Mouse (Mus musculus): ENCODE data around the gene Zfp354c. TPM values are rescaled to one million over a fixed set of nuclear protein-coding genes. Genes with fewer than 3 reads are reported as not detected.

Gene Zfp354c
- polyA plus RNA-seq, 2 experiments from 2014 or later = 0.79 to 3.2 TPM

Other genes with a start within 250 kb of the Zfp354c start
- not detected for gene Adamts2, start 225.6 kb downstream of the Zfp354c start, polyA plus RNA-seq (2017; shearing (Covaris generic))
- not detected for gene Zfp879, start 13.8 kb upstream of the Zfp354c start, polyA plus RNA-seq (2017; shearing (Covaris generic))
- not detected for gene Grm6, start 23.0 kb upstream of the Zfp354c start, polyA plus RNA-seq (2017; shearing (Covaris generic))
- not detected for gene Zfp454, start 59.9 kb upstream of the Zfp354c start, polyA plus RNA-seq (2017; shearing (Covaris generic))
- not detected for gene Zfp2, start 88.4 kb upstream of the Zfp354c start, polyA plus RNA-seq (2017; shearing (Covaris generic))
- gene Zfp354b, start 103.9 kb upstream of the Zfp354c start, polyA plus RNA-seq (2017; shearing (Covaris generic)) = not detected
- gene 4933414I15Rik, start 116.0 kb upstream of the Zfp354c start, polyA plus RNA-seq (2017; shearing (Covaris generic)) = not detected
- not detected for gene Prop1, start 126.0 kb upstream of the Zfp354c start, polyA plus RNA-seq (2017; shearing (Covaris generic))
- not detected for gene Olfr1378, start 138.8 kb upstream of the Zfp354c start, polyA plus RNA-seq (2017; shearing (Covaris generic))
- gene Olfr1377, start 154.2 kb upstream of the Zfp354c start, polyA plus RNA-seq (2017; shearing (Covaris generic)) = not detected
- gene Olfr51, start 175.9 kb upstream of the Zfp354c start, polyA plus RNA-seq (2017; shearing (Covaris generic)) = not detected
- gene Olfr54, start 186.5 kb upstream of the Zfp354c start, polyA plus RNA-seq (2017; shearing (Covaris generic)) = under 1 TPM in 1 of 2 experiments, not detected in 1; 0.20 TPM
- gene Olfr1375, start 220.4 kb upstream of the Zfp354c start, polyA plus RNA-seq (2017; shearing (Covaris generic)) = not detected
- not detected for gene Zfp354a, start 231.5 kb upstream of the Zfp354c start, polyA plus RNA-seq (2017; shearing (Covaris generic))